Mouse (Mus musculus) inflammation-experienced regulatory T-cells, adult 16 weeks (primary cell): Measurements from ENCODE around the gene Dennd1c. TPM values are rescaled to one million over a fixed set of nuclear protein-coding genes. Genes with fewer than 3 reads are reported as not detected.

Source experiments
- polyA plus RNA-seq: library from polyadenylated mRNA; unstranded; fragments of 100-300 nt; shearing (Covaris generic); gene quantifications from one replicate; pipeline ENCODE4 v1.2.1, GENCODE M21; 2017

The Dennd1c gene
- polyA plus RNA-seq, result 327 TPM

DNA sequence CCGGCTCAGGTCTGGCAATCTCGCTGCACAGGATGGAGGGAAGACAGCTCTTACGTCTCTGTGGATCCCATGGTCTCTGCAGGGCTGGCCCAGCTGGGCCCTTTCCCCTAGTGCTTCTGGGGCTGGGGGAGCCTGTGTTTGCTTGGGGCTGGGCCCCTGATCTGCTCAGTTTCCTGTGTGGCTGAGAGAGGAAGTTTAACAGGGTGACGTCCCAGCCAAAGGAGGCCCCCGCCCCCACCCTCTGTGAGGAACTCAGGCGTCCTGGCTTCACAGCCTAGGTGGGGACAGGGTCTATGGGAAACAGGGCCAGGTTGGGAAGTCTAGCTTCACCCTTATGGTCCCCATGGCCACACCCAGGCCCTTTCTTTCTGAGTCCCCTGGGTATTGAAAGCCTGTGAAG lies at the start of gene Dennd1c:
Dennd1c (minus strand) TSS at position 179 of the 400 bp plus-strand sequence.

DNA sequence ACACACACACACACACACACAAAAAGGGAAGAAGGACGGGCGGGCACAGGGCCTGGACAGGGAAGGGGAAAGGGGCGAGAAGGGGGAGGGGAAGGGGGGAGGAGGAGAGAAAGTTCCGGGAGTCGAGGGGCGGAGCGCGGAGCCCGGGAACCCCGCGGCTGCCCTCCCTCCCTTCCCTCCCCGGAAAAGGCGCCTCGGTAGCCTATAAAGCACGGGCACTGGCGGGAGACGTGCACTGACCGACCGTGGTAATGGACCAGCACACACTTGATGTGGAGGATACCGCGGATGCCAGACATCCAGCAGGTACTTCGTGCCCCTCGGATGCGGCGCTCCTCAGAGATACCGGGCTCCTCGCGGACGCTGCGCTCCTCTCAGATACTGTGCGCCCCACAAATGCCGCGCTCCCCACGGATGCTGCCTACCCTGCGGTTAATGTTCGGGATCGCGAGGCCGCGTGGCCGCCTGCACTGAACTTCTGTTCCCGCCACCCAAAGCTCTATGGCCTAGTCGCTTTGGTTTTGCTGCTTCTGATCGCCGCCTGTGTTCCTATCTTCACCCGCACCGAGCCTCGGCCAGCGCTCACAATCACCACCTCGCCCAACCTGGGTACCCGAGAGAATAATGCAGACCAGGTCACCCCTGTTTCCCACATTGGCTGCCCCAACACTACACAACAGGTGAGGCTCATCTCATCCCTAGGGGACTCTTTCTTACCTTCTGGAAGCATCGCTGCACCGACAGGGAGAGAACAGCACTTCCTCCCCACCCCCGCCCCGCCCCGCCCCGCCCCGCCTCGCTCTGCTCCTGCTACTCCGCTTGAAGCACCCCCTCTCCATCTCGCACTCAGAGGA lies 27.1 kb upstream of the Dennd1c start, which contains the start of gene Tnfsf9:
Tnfsf9 (plus strand) TSS at position 145 of the 854 bp plus-strand sequence.

DNA sequence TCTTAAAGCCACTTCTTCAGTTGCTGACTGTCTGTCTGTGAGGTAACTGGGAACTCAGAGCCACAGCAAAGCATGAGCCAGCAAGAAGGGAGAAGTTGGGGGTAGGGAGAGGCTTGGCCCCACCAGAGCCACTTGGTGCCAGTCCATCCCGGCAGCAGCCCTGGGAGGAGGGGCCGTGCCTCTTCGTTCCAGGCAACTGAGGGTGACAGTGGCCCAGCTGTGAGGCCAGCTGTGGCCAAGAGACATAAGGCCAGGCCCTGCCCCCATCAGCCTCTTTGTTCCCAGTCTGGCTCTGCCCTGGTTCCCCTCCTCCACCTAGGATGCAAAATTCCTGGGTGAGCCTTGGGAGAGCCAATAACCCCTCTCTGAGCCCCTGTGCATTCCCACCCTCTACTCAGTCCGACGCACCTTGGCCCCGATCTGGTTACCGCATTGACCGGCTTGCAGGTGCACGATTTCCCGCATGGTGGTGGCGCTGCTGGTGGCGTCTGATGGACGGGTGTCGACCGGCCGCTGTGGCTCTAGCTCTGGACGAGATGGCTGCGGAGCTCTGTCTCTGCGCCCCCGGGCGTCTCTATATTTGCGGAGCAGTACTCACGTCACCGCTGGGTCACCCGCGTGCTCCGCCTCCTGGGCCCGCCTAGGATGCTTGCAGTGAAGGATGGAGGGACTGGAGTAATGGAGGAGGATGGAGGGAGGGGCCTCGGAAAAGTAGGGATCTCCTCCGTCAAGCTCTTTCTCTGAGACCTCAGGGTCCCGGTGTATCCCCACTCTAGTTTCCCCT lies 8.9 kb upstream of the Dennd1c start, which contains the start of gene Tubb4a:
Tubb4a (minus strand) TSS at position 734 of the 784 bp plus-strand sequence.

DNA sequence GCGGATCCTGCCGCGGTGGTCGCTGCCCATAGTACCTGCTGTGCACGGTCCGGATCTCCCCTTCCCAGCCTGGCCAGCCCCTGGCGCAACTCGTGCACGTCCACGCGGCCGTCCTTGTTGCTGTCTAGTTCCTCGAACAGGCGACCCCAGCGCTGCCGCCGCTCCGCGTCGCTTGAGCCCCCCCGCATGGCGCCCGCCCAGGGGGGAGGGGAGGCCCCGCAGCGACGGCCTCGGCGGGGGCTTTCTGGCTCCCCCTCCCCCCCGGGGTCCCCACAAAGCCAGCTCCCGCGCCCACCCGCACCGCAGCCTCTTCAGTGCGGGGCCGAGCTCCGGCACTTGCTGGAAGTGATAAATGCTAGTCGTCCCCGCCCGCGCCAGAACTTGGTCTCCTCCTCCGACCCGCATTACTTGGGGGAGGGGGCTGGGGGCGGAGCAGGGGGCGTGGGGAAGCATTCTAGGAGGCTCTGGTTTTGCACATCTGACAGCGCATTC lies 18.8 kb downstream of the Dennd1c start, which contains the start of gene Slc25a23:
Slc25a23 (minus strand) TSS at position 378 of the 492 bp plus-strand sequence.

DNA sequence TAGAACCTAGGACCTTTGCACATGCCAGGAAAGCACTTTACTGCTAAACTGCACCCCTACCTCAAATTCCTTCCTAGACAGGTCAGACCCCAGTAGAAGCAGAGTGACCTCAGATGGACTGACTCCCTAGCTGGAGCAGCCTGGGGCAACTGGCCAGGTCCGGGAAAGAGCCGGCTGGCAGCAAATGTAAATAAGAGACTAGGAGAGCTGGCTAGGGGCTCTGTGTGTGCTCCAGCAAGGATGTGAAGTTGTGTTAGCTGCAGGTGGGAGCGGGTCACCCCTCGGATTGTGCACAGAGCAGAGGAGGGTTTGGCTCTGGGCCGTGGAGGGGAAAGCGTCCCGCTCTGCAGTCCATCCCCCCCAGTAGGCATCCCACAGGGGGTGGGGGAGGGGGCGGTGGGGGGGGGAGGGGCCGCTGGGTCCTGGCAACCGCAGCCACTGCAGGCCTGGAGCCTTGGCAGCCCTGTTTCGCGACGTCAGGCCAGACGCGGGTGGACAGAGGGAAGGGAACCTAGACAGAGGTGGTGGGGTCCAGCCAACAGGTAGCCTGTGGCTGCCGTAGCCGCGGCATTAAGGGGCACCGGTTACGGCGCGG lies 19.3 kb downstream of the Dennd1c start, which contains the start of gene Crb3:
Crb3 (plus strand) TSS at position 215 of the 595 bp plus-strand sequence.

DNA sequence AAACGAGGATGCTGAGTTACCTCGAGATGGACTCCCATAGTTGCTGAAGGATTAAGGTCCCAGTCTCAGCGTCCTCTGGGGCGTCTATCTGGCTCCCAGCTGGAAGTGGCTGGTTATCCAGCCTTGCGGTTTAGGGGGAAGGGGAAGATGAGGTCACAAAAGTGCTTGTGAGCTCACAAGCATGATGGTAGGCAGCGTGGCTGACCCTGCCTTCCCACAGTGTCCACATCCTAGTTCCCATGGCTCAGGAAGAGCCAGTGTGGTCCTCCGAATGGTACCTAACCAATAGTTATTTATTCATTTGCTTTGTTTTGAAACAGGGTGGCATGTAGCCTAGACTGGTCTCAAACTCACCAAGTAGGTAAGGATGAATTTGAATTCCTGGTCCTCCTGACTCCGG lies 36.8 kb downstream of the Dennd1c start, which contains the start of gene Slc25a41:
Slc25a41 (minus strand) TSS at position 101 of the 400 bp plus-strand sequence.

DNA sequence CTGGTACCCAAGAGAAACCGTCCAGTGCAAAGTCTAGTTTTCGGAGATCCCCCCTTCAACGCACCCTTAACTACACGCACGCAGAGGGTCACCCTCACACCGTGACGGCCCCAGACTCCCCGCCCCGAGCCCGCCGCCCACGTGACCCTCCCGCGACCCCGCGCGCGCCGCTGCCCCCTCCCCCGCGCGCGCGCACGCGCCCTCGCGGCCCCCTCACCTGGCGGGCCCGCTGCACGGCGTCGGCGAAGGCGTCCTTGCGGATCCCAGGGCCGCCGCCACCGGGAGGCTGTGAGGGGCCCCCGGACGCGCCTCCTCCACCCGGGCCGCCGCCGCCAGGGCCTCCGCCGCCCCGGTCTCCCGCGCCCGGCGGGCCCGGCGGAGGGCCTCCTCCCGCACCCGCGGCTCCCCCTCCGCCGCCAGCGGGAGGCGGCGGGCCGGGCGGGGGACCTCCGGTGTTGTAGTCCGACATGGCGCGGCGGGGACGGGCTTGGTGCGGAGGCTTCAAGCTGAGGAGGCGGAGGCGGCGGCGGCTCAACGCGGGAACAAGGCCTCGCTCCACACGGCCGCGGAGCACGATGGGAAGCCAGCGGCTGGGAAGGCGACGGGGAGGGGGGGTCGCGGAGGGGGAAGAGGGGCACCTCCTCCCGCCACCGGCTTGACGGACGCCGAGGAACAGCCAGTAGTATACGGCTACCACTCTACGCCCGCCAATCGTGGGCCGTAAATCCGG lies 47.2 kb downstream of the Dennd1c start, which contains the start of gene Khsrp:
Khsrp (minus strand) TSS at position 592 of the 730 bp plus-strand sequence.

Other genes with a start within 250 kb of the Dennd1c start
- 1.4 TPM for gene Rfx2, start 247.5 kb downstream of the Dennd1c start, polyA plus RNA-seq
- not detected for gene Acsbg2, start 204.1 kb downstream of the Dennd1c start, polyA plus RNA-seq
- 0.11 TPM for gene 1700061G19Rik, start 203.0 kb downstream of the Dennd1c start, polyA plus RNA-seq
- gene Mllt1, start 143.1 kb downstream of the Dennd1c start, polyA plus RNA-seq, result 4.8 TPM
- gene Acer1, start 96.4 kb downstream of the Dennd1c start, polyA plus RNA-seq, result not detected
- gene Clpp, start 88.2 kb downstream of the Dennd1c start, polyA plus RNA-seq, result 94.9 TPM
- 37.9 TPM for gene Alkbh7, start 81.2 kb downstream of the Dennd1c start, polyA plus RNA-seq
- gene Pspn, start 78.5 kb downstream of the Dennd1c start, polyA plus RNA-seq, result 1.8 TPM
- 93.0 TPM for gene Gtf2f1, start 67.2 kb downstream of the Dennd1c start, polyA plus RNA-seq
- 0.93 TPM for gene Gm17949, start 67.0 kb downstream of the Dennd1c start, polyA plus RNA-seq
- gene Khsrp, start 47.0 kb downstream of the Dennd1c start, polyA plus RNA-seq, result 7.8 TPM
- not detected for gene Slc25a41, start 36.9 kb downstream of the Dennd1c start, polyA plus RNA-seq
- 3.1 TPM for gene Crb3, start 19.4 kb downstream of the Dennd1c start, polyA plus RNA-seq
- 3.8 TPM for gene Slc25a23, start 18.7 kb downstream of the Dennd1c start, polyA plus RNA-seq
- gene Tubb4a, start 9.3 kb upstream of the Dennd1c start, polyA plus RNA-seq, result 2.0 TPM
- gene Tnfsf9, start 26.8 kb upstream of the Dennd1c start, polyA plus RNA-seq, result 10.2 TPM
- 0.35 TPM for gene Cd70, start 71.3 kb upstream of the Dennd1c start, polyA plus RNA-seq
- 11.9 TPM for gene Tnfsf14, start 115.7 kb upstream of the Dennd1c start, polyA plus RNA-seq
- gene C3, start 149.6 kb upstream of the Dennd1c start, polyA plus RNA-seq, result 3.4 TPM
- gene Gpr108, start 169.9 kb upstream of the Dennd1c start, polyA plus RNA-seq, result 103 TPM
- 8.6 TPM for gene Trip10, start 170.9 kb upstream of the Dennd1c start, polyA plus RNA-seq
- 253 TPM for gene Vav1, start 200.6 kb upstream of the Dennd1c start, polyA plus RNA-seq